Mouse (Mus musculus) erythroblast, embryonic 14.5 days (primary cell): Measurements from ENCODE around the gene Tpbpb.
"Not testable (repeated sequence)": the region's sequence is repeated elsewhere in the genome, so short reads cannot be mapped to it uniquely, and the experiment has no call there.

Experiments used
- GATA1 ChIP-seq: IDR thresholded peaks from 2 replicates; pipeline ENCODE4 v1.6.1; 2012; ENCODE audit warnings: low read length, inconsistent platforms, mixed read lengths
- TAL1 ChIP-seq: IDR thresholded peaks from 3 replicates; pipeline ENCODE4 v1.6.1; 2012; ENCODE audit warnings: low read length, inconsistent platforms, mixed read lengths

GRCm38 (mm10) chr13:60904780-60905179 lies at the start of gene Tpbpb:
- TF ChIP-seq GATA1, TAL1: not testable (repeated sequence)
